Mouse (Mus musculus): ENCODE results near the gene Cish.

Cish gene

DNA sequence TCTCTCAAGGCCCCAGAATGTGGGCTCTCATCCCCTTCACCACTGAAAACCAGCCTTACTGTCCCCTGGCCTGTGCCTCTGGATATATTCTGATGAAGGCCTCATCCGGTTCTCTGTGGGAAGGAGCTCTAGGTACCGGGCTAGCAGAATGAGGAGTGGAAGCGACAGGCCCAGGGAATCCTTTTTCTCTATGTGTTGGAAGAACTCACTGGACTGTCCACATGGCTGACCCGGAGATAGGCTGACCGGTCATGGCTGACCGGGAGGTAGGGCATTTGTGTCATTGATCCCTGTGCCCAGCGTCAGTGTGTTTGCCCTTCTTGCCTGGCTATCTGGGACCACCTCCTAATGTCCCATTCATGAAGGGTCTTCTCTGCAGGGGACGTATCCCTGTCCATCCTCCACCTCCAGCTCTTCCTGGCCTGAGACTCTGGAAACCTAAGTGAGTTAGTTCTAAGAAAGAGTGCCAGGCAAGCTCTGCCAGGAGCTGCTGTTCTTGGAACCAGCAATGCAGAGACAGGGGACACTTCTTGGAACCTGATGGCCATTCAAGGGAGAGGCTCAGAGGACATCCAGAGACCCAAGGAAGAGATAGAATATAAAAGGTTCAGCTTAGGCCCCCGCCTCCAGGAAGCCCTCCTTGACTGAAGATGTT is 12.6 kb downstream of the Cish start:
- in situ Hi-C loops (cut with MboI, MseI): loop anchor here (10.0 to 25.0 kb wide), 2 partner anchors 1004 to 1746 kb away; partner anchors contain the start of genes Rhoa, Tcta and Trex1

DNA sequence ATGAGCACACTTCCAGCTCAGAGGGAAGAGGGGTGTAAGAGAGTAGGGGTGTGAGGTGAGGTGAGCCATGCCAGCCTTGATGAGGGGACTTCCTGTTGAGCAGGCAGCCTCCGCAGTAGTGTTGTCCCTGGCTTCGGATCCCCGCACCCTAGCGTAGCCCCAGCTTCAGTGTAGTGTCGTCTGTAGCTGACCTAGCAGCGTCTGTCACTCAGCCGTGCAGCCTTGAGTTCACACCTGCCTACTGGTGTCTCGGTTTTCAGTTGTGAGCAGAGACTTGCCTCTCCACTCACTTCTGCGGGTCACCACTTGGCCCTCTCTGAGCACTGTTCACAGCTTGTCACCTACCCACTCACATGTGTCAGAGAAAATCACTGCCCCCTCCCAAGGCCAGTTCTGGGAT is 13.3 kb downstream of the Cish start:
- in situ Hi-C loops (cut with MboI, MseI): loop anchor here (10.0 to 25.0 kb wide), 2 partner anchors 1003 to 1746 kb away; partner anchors contain the start of genes Rhoa, Tcta and Trex1

DNA sequence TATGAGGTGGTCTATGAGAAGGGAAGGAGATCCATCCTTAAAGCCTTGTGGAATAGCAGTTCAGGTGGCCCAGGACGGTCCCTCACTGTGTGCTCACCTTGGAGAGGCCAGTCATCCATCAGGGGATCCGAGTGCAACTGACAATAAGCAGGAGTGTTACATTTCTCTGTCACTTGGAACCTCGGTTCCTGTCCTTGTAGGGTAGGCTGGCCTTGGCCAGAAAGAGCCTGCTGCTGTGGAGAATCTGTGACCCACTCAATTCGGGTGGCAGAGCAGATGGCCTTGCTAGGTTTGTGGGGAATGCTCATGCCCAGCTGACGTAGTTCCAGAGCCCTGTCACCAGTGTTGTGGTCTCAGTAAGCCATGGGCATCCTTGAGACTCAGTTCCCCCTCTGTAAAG is 13.8 kb downstream of the Cish start:
- in situ Hi-C loops (cut with MboI, MseI): loop anchor here (10.0 to 25.0 kb wide), 2 partner anchors 1003 to 1745 kb away; partner anchors contain the start of genes Rhoa, Tcta and Trex1

DNA sequence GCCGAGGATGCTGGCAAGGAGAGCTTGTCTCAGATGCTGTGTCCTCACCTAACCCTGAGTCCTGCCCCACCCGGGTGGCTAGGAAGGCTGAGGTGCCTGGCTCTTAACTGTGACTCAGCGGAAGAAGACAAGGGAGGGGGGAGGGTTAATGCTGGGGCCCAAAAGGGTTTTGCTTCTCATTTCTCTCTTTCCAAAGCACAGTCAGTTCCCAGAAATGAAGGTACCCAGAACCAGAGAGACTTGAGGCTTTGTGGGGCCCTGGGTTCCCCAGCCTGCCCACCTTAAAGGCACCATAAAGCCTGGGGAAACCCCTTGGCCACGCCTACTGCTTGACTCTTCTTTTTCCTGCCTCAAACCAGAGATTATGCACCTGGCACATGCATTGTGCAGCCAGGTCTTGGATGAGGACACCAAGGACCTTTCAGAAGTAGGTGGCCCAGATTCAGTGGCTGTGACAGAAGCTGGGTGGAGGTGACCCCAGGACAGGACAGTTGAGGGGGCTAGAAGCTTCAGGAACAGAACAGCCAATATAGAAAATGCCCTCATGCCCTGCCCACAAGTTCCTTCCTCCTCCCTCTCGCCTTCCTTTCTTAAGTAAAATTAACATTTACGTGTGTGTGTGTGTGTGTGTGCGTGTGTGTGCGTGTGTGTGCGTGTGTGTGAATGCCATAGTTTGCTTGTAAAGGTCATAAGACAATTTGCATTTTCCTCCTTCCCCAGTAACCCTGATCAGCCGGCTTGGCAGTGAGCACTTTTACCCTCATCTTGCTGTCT is 17.2 kb downstream of the Cish start:
- in situ Hi-C loops (cut with MboI, MseI): loop anchor here (25.0 kb wide), 1 partner anchor 999 kb away; the partner anchor contains the start of genes Rhoa and Tcta

DNA sequence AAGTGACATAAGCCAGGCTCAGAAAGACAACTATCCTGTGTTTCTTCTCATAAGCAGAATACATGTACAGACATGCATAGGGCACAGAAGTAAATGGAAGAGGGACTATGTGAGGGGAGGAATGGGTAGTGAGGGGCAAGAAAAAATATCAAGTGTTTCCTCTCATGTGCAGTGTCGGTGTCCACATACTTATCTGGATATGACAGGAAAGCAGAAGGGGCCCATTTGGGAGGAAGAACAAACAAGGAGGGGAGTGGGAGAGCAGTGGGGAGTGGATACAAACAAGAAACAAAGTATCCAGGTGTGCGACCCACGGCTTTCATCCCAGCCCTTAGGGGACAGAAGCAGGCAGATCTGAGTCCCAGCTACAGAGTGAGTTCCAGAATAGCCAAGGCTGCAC is 18.1 kb downstream of the Cish start:
- in situ Hi-C loops (cut with MboI, MseI): loop anchor here (25.0 kb wide), 1 partner anchor 998 kb away; the partner anchor contains the start of genes Rhoa and Tcta

DNA sequence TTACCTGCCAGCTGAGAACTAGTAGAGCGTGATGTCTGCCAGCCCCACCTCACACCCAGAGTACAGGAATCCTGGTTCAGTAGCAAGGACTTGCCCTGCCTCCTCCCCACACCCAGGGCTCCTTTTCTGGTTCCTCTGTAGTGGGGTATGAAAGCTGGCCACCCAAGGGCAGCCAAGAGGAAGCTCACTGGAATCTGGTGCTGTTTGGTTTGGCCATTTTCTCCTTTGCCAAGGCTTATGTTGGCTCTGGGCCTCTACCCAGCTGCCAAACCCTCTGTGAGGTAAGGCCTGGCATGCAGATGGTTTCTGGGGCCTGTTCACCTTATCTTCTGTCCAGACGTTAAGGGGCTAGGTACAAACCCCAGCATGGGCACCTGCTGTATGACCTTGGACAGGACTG is 20.0 kb downstream of the Cish start:
- in situ Hi-C loops (cut with MboI, MseI): loop anchor here (25.0 kb wide), 1 partner anchor 997 kb away; the partner anchor contains the start of genes Rhoa and Tcta

DNA sequence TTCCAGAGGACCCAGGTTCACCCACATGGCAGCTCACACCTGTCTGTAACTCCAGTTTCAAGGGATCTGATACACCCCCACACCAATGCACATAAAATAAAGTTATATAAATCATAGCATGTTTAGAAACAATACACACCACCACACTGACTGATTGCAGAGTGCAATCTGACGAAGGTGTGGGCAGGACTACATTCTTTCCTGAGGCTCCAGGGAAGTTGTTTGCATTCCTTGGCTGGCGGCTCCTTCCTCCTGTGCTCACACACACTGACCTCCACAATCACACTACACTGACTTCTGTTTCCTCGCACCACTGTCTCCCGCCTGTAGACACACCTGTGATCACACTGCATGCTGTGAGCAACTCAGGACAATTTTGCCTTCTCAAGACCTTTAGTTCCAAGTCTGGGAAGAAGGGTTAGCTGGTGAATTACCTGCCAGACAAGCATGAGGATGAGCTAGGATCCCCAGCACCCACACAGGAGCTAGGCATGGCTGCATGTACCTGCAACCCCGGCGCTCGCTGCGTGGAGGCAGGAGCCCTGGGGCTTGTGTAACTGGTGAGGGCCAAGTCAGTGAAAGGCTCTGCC is 26.7 kb downstream of the Cish start:
- in situ Hi-C loops (cut with MboI, MseI): loop anchor here (25.0 kb wide), 1 partner anchor 990 kb away; the partner anchor contains the start of genes Rhoa and Tcta

DNA sequence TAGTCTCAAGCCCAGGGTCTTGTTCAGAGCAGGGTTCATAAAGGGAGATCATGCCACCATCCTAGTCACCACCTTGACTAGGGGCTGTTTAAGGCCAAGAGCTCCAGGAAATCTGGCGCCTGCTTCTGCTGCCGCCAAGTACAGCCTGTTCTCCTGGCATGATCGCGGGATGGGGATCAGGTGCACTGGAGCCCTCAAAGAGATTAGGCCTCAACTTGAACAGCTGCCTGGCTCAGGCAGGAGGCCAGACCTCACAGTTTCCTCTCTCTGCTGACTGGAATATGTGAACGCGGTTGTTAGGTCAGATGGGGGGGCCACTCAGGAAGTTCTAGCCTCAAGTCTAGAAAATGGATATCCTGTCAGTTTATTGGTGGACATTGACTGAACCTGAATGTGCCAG is 27.7 kb downstream of the Cish start:
- in situ Hi-C loops (cut with MboI, MseI): loop anchor here (25.0 kb wide), 1 partner anchor 989 kb away; the partner anchor contains the start of genes Rhoa and Tcta

DNA sequence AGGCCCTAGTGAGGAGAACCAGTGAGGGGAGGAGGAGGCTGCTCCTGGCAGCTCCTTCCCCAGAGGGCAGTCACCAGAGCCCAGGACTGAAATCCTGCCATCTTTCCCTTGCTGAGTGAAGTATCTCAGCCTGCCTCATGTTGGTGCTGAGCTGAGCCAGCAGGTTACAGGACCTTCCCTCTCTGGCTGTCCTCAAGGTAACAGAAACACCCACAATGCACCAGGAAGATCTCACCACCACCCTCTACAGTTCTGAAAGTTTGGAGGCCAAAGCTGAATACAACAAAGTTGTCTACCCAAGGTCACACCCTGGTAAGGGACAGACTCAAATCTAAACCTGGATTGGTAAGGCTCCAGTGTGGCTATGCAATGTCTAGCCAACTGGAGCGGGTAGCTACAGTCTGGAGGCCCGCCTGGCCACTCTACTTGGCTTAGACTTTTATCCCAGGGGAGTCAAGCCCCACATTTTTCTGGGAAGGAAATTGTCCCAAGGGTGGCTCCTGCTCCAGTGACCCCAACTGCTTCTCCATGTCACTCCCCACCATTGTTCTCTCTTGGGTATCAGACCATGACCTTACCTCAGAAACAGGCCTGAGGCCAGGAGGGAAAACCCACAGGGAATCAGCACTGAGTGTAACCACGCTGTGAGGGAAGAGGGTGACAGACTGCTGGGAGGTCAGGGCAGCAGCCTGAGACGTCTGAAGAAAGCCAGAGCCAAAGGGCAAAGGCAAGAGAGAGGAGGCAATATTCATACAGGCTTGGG is 29.2 kb downstream of the Cish start:
- in situ Hi-C loops (cut with MboI, MseI): loop anchor here (25.0 kb wide), 1 partner anchor 987 kb away; the partner anchor contains the start of genes Rhoa and Tcta

DNA sequence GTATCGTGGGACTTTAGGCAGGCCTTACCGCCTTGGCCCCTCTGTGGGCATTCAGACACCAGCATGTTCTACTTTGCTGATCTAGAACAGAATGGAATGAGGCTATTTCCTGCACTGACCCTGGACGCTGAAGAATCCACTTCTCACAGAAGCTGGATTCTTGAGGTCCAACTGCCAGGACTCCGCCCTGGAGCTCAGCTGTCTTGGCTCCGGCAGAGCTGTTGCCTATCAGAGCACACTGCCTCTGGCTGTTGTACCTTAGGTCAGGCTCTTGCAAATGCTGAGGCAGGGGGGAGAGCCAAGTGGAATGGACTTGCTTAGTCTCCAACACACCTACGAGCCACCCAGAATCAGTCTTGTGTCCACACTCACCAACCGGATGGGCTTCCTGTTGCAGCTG is 30.1 kb downstream of the Cish start:
- in situ Hi-C loops (cut with MboI, MseI): no loop called here

DNA sequence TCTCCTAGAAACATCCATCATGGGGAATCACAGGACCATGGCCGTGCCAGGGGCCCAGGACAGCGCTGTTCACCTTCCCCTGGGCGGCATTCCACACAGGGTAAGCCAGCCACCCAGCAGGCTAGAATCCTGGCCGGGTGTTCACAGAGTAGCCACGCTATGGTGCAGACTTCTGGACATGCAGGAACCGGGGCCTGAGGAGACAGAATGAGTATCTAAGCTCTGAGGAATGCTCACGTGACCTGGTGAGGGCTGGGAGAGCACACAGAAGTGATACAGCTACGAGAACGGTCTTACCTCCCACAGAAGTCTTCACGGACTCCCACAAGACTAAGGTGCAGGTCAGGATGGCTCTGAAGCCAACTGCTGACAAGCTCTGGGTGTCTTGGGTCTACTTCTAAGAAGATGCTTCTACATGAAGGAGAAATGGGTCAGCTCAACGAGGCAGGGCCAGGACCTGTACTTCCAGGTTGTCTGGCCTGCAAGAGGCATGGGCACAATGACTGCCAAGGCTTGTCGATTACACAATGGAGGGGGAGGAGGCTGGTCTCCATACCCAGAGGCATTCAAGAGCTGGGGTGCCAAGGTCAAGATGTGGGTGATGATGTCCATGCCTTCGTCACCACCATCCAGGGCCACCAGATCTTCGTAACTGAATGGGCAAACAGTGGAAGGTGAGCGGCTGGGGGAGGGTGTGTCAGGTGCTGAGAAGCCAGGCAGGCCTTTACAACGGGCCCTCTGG is 32.2 kb downstream of the Cish start:
- in situ Hi-C loops (cut with MboI, MseI): no loop called here

DNA sequence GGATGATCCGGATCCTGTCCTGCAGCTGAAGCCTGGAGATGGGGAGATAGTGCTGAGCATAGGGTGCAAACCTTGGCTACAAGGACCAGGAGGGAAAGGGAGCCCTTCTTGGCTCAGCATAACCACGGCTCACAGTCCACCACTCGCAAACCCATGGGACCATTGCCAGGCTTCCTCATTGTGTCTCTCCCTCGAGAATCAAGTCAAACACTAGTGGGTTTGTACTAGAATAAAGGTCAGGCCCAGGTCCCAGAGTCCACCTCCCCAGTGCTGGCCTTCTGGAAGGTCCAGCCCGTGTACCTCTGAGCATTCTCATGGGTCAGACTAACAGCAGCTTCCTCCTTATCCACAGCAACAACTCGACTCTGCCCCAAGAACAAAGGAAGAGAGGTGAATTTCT is 35.0 kb downstream of the Cish start:
- in situ Hi-C loops (cut with MboI, MseI): loop anchor here (5.0 kb wide), 1 partner anchor 33 kb away; the partner anchor contains the start of gene Cish

DNA sequence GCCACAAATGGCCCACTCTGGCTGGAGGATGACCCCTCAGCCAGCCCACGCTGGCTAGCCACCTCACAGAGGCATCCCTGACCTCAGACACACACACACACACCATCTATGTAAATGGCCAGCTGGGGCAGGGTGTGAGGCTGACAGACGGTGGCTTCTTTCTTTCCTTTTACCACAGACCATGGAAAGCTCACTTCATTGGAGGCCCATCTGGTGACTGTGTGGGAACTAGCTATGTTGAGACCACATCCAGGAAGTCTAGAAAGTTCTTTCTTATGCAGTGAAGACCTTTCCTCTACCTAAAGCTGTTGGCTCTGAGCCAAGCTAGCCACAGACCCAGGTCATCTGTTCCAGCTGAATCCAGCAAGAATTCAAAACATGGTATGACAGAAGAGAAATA is 37.9 kb downstream of the Cish start:
- in situ Hi-C loops (cut with MboI, MseI): loop anchor here (5.0 kb wide), 1 partner anchor 36 kb away; the partner anchor contains the start of gene Cish

DNA sequence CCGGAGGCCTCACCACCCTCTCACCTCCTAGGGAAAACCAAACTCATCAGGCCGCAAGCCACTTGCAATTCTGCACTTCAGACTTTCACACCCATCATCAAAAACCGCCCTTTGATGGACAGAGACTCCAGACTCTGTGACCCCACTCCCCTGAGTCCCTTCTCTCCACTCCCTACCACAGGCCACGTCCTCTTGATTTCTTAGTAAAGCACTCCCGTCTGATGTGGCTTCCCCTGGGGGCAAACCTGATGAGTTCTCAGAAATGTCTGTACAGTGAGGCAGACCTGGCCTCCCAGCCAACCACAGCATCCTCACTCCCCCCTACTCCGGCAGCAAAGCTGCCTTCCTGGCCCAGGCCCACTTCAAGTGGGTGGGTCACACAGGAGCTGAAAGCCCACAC is 38.5 kb downstream of the Cish start:
- in situ Hi-C loops (cut with MboI, MseI): loop anchor here (5.0 kb wide), 1 partner anchor 37 kb away; the partner anchor contains the start of gene Cish

DNA sequence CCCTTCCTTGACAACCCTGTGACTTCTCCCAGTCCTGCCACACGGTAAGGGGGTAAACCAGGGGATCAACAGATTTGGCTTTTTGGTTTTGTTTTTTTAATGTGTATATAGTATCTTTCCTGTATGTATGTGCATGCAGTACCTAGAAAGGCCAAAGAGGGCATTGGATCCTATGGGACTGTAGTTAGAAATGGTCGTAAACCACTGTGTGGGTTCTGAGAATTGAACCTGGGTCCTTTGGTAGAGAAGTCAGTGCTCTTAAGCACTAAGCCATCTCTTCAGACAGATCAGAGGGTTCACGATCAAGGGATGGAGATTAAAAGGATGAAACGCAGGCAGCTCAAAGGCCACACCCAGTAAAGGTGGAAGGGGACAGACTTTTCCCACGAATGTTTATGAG is 39.2 kb downstream of the Cish start:
- in situ Hi-C loops (cut with MboI, MseI): no loop called here

DNA sequence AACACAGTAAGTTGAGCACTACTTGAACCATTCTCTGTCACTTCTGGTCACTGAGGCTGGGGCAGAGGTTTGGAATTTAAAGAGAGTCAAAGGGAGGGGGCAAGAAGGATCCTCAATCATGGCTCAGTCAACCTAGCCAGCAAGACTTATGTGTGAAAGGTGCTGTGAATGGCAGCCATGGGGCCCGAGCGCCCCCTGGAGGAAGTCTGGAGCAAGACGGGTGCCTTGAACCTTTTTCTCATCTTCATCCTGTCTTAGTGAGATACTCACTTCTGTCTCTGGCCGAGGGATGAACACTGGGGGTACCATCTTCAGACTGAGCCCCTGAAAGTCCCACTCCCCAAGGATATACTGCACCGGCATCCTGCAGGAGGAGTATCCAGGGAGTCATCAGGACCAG is 40.1 kb downstream of the Cish start:
- in situ Hi-C loops (cut with MboI, MseI): no loop called here

DNA sequence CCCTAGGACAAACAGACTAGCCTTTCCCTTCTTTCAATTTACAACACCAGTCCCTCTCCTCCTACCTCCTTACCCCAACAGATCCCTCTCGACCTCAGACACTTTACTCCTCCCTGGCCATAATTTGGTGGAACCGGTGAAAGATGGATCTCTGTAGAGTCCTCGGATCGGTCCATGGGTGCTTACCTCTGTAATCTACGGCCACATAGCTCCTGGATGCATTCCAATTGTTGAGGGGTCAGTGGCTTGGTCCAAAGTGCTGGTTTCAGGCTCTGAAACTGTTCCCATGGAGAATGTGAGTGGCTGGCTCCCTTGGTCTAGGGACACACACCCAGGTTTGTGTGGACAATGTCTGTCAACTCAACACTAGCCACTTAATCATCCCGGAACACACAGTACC is 40.6 kb downstream of the Cish start:
- in situ Hi-C loops (cut with MboI, MseI): no loop called here

DNA sequence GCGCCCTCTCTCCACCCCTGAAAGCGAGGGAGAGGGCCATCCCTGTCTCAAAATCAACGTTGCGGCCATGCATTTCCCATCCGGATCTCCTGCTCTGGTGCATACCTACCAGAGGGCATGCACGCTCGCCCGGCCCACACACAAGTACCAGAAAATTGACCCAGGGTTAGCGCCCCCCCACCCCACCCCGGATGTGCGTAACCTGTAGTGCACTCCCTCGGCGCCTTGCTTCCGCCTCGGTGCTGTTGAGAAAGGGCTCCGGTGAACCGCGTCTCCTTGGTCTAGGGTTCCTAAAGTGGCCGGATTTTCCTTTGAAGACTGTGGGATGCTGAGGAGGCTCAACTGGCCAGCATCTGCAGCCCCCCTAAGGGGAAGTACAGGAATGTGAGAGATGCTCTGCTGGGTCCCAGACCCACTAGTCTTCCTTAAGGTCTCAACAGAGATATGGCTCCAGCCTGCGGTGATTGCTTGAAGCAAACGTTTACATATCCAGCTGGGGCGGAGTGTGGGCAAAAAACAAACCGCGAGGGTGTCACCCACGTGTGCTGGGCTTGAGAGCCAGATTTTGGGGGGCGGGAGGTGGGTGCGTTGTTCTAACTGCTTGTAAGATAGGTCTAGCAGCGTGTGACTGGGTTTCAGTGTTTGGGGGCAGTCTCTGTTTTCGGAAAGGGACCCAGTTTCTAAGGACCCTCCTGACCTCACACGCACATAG is 42.5 kb downstream of the Cish start, which contains the start of gene Hemk1:
Gene Hemk1 (minus strand): TSS at position 179 of the 712 bp plus-strand sequence.
- in situ Hi-C loops (cut with MboI, MseI): no loop called here

DNA sequence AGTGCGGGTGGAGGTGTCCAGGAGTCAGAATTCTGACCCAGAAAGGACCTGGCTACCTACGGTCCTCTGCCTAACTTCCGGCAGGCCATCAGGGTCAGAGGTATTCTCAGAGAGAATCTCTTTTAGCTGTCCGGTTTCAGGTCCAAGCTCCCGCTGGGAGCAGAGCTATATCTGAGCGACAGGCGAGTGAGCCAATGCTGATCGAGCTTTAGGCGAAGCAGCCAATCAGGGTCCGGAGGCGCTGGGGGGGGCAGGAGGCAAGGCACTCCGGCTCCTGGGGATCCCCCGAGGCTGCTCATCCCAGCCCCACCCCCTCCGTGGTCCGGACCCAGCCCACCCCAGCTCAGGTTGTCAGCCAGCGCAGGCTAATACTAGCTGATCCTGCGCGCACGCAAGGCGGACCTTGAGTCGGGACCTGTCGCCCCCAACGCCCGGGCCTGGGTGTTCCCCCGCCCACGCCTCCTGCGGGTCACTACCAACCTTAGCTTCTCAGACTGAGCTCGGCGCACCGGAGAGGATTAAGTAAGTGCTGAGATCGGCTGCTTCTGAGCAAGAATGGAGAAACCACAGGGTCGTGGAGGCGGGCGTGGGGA is 44.5 kb downstream of the Cish start, which contains the start of gene 6430571L13Rik:
Gene 6430571L13Rik (plus strand): TSS at position 336 of the 593 bp plus-strand sequence.
- in situ Hi-C loops (cut with MboI, MseI): no loop called here
